Mouse (Mus musculus) cerebellum, adult 2 months (tissue): ENCODE measurements around the gene Trim17. TPM values are rescaled to one million over a fixed set of nuclear protein-coding genes. Genes with fewer than 3 reads are reported as not detected.

Experiments used
- DNase-seq, 2 experiments: peaks; one replicate each; pipeline ENCODE4 v3.0.0; 2021
- H3K27ac ChIP-seq: fragments of 200-500 bp; 2 replicates; pipeline ENCODE4 v1.5.1; 2012; ENCODE audit warnings: low read length, control low read depth, inconsistent platforms; ENCODE audit not compliant: insufficient read depth
- H3K27me3 ChIP-seq: fragments of 200-500 bp; 2 replicates; pipeline ENCODE4 v1.6.1; 2012; ENCODE audit warnings: inconsistent platforms, mild to moderate bottlenecking, low read length, moderate library complexity; ENCODE audit not compliant: control insufficient read depth, insufficient read depth
- H3K4me1 ChIP-seq: fragments of 200-500 bp; 2 replicates; pipeline ENCODE4 v1.6.1; 2011; ENCODE audit warnings: low read length; ENCODE audit not compliant: control insufficient read depth, insufficient read depth
- H3K4me3 ChIP-seq: fragments of 200-500 bp; replicated peaks from 2 replicates; pipeline ENCODE3; 2011; ENCODE audit warnings: mild to moderate bottlenecking, low read depth, low read length, control low read depth; ENCODE audit not compliant: insufficient read depth
- CTCF ChIP-seq: fragments of 200-500 bp; IDR thresholded peaks from 2 replicates; pipeline ENCODE4 v1.5.1; 2011; ENCODE audit warnings: low read depth, mild to moderate bottlenecking, control low read depth, low read length, moderate library complexity, borderline replicate concordance; ENCODE audit not compliant: insufficient read depth
- POLR2A ChIP-seq: fragments of 200-500 bp; IDR thresholded peaks from 2 replicates; pipeline ENCODE4 v1.6.1; 2011; ENCODE audit warnings: low read length, control low read depth, borderline replicate concordance; ENCODE audit not compliant: insufficient read depth
- WGBS: fragments of 180-500 bp; shearing (Covaris S2); methylation state at CpG from one replicate; pipeline ENCODE4 v1.1.7; 2018; 5-methylcytosine and 5-hydroxymethylcytosine counted together
- polyA plus RNA-seq: library from polyadenylated mRNA; depleted of rRNA; stranded (reverse); fragments of >200 nt; gene quantifications from 2 replicates; pipeline ENCODE4 v1.2.3, GENCODE M21; 2012

Trim17 gene
- polyA plus RNA-seq, 1 experiment, result 3.5 TPM

DNA sequence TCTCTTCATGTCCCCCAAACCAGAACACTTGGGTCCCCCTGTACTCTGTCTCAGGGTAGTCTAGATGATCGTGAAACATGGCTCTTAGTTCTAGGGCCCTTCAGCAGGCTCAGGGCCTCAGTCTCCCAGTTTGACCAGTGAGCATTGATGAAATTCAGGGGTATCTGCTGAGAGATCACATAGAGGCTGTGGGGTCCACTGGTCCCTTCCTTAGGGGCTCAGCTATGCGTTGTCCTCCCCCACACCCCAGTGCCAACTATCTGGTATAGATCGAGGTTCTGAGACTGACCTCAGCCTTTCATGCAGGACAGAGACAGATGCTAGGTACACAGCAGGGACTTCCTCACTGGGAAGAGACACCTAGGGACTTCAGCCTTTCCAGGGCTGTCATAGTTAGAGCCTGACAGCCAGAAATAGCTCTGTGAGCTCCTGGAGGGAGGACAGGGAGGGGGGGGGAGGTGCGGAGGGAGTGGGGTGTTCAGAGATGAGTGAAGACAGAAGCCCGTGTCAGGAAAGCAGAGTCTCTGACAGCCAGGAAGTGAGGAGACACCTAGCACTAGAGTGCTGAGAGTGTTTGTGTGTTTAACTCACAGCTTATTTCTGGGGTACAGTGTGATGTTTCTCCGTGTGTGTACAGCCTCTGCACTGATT, 29.3 kb downstream of the Trim17 start:
- TF ChIP-seq POLR2A (no peak), CTCF (no peak)
- WGBS, result 68% methylated on average over 6 of the region's 6 CpGs

DNA sequence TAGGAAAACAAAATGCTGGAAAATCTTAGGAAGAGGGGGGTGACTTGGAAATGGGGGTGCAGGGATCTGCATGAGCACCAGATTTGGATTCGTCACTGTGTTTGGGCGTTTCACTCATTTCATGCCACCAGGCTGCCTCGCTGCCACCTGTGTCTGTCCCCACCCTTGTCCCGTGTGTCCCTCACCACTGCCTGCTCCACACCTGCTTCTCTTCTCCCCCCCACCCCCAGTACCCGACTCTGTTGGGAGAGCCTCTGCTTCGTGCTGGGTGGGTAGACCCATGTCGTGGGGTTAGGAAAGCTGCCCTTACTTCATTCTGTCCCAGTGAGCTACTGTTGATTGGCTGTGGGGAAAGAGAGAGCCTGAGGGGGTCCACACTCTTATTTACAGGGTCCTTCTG, 30.2 kb downstream of the Trim17 start:
- Histone ChIP-seq H3K4me1 (peaks cover 20% of the 10 kb centered on the region), H3K27me3 (no peaks in the 10 kb centered on the region), H3K4me3 (no peak overlapping the region), H3K27ac (no peak overlapping the region)
- TF ChIP-seq POLR2A (no peak), CTCF (no peak)
- DNase-seq, result no peak
- 93% methylated on average over 7 of the region's 7 CpGs for WGBS

More for the DNA sequence above, 29.3 kb downstream of the Trim17 start:
- Histone ChIP-seq H3K27me3 (no peaks in the 10 kb centered on the region), H3K27ac (no peak overlapping the region), H3K4me1 (peaks cover 20% of the 10 kb centered on the region), H3K4me3 (no peak overlapping the region)
- DNase-seq, result no peak

DNA sequence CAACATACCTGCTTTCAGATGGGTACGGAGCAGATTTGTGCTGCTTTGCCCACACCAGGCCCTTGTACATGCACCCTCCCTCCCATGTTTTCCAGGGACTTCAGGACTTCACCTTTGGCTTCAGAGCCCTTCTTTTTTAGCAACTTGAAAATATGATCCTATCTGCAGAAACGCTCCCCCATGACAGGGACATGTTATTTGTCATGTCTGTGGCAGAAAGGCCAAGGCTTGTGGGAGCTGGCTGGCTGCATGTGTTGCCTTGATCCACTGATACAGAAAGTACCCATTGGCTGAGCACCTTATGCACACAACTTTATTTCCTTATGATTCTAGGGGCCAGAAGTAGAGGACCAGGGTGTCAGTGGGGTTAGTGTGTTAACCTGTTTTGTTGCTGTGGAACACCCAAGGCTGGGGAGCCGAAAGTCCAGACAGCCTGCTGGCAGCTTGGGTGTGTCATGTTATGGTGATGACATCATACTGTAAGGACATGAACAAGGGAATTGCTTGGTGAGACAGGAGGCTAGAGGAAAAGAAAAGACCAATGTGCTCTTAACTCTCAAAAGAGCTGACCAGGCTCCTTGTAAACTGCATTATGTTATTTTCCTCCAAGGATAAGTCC, 30.9 kb downstream of the Trim17 start:
- WGBS, result 87% methylated on average over 3 of the region's 3 CpGs
- no peak for DNase-seq
- H3K27ac ChIP-seq, result no peak overlapping the region
- no peak for TF ChIP-seq POLR2A
- TF ChIP-seq CTCF, result no peak
- no peaks in the 10 kb centered on the region for H3K27me3 ChIP-seq
- H3K4me3 ChIP-seq, result no peak overlapping the region
- peaks cover 18% of the 10 kb centered on the region for H3K4me1 ChIP-seq

DNA sequence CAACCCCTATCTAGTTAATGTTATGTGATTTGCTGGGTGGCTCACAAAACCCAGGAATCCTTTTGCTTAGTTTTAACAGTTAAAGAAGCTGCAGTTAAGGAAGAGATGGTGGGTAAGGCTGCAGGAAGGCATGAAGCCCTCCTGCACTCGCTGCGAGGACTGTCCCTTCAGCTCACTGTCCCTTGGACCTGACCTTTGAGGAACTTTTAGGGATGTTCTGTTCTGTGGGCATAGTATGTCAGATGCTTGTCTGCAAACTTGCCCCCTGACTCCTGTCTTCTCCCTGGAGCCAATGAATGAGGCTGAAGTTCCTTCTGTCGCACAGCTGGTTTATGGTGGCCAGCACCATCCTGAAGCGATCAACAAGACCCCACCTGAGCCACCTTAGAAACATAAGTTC, 34.7 kb downstream of the Trim17 start:
- 95% methylated on average over 4 of the region's 4 CpGs for WGBS
- DNase-seq, result no peak
- Histone ChIP-seq H3K4me1 (no peaks in the 10 kb centered on the region; the same call in none of the 2 replicates), H3K4me3 (no peak overlapping the region), H3K27ac (no peak overlapping the region), H3K27me3 (no peaks in the 10 kb centered on the region)
- no peak for TF ChIP-seq POLR2A

DNA sequence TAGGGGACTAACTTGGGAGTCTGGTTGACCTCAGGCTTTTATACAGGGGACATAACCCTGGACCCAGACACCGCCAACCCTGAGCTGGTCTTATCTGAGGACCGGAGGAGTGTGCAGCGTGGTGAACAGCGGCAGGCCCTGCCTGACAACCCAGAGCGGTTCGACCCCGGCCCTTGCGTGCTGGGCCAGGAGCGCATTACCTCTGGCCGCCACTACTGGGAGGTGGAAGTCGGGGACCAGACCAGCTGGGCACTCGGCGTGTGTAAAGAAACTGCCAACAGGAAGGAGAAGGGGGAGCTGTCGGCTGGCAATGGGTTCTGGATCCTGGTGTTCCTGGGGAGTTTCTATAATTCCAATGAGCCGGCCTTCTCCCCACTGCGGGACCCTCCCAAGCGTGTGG, 35.7 kb downstream of the Trim17 start:
- no peak for DNase-seq
- H3K27ac ChIP-seq, result no peak overlapping the region
- H3K4me3 ChIP-seq, result no peak overlapping the region
- TF ChIP-seq POLR2A (no peak), CTCF (no peak)
- WGBS, result 73% methylated on average over 17 of the region's 17 CpGs
- no peaks in the 10 kb centered on the region for H3K27me3 ChIP-seq
- no peaks in the 10 kb centered on the region; the same call in none of the 2 replicates for H3K4me1 ChIP-seq

DNA sequence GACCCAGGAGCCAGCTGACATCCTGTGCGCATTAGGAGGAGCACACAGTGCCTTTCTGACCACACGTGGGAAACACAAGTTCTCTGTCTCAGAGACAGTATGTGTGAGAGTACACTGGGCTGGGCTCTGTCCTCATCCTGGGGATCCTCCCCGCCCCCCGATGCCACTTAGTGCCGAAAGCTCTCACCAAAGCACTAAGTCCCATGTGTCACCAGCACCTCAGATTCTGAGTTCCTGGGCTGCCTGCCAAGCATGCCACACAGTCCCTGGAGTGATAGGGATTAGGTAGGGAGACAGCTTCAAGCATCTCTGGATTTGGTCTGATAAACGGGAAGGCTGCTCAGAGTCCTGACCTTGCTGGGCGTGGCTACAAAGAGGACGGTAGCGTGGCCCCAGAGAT, 36.3 kb downstream of the Trim17 start:
- whole genome bisulfite sequencing, result 70% methylated on average over 9 of the region's 9 CpGs
- H3K4me3 ChIP-seq, result no peak overlapping the region
- no peaks in the 10 kb centered on the region for H3K27me3 ChIP-seq
- H3K4me1 ChIP-seq, result no peaks in the 10 kb centered on the region; the same call in none of the 2 replicates
- H3K27ac ChIP-seq, result no peak overlapping the region
- TF ChIP-seq CTCF (no peak), POLR2A (no peak)
- no peak for DNase-seq

DNA sequence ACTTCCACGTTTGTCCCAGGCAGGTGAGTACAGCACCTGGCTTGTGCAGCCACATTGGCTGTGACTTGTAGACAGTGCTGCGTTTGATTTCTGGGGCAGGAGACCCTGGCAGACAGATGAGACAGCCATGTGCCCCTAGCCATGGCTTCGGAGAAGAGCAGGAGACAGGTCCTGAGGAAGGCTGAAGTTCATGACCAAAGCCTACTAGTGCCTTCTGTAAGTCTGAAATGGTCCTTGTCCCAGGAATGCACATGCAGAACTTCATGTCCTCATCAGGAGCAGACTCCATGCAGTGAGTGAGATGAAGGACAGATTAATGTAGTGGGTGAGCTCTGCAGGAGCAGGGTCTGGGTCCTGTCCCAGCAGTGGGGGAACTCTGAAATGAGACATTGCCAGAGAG, 37.4 kb downstream of the Trim17 start:
- no peak for TF ChIP-seq CTCF
- TF ChIP-seq POLR2A, result no peak
- 82% methylated on average over 3 of the region's 3 CpGs for WGBS
- no peak overlapping the region for H3K27ac ChIP-seq

DNA sequence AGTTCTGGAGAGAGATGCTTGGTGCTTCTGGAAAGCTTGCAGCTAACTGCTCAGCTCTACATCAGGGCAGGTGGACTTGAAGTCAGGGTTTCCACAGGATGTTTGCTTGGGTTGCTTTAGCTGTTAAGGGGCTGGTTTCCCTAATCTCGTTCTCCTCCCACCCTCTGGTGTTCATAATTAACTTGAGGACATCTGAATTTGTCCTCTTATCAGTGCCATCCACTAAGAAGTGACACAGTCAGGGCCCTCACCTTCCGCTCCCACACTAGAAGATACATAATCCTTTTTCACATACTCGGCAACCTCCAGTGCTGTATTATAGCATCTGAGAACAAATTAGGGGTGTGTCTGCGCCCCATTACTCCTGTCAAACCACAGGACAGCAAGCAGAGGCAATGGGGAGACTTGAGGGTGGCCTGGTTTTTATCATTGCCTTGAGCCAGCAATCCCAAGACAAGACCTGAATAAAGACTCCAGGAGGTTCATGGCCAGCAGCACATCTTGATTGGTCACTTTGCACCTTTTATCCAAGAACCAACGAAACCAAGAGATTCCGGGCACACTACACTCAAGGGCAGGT, 38.7 kb downstream of the Trim17 start:
- no peaks in the 10 kb centered on the region for H3K27me3 ChIP-seq
- TF ChIP-seq CTCF (no peak), POLR2A (no peak)
- H3K4me3 ChIP-seq, result no peak overlapping the region
- no peaks in the 10 kb centered on the region for H3K4me1 ChIP-seq
- H3K27ac ChIP-seq, result no peak overlapping the region
- 80% methylated on average over 6 of the region's 6 CpGs for WGBS
- no peak for DNase-seq

More for the DNA sequence above, 37.4 kb downstream of the Trim17 start:
- Histone ChIP-seq H3K4me1 (no peaks in the 10 kb centered on the region), H3K4me3 (no peak overlapping the region), H3K27me3 (no peaks in the 10 kb centered on the region)
- DNase-seq, result no peak
